Mouse (Mus musculus): ENCODE results near the gene Slc30a2. TPM values are rescaled to one million over a fixed set of nuclear protein-coding genes. Genes with fewer than 3 reads are reported as not detected.

Gene Slc30a2
- 0.02 and 0.03 TPM in 2 replicates for polyA plus RNA-seq (2012; rRNA removed)

DNA sequence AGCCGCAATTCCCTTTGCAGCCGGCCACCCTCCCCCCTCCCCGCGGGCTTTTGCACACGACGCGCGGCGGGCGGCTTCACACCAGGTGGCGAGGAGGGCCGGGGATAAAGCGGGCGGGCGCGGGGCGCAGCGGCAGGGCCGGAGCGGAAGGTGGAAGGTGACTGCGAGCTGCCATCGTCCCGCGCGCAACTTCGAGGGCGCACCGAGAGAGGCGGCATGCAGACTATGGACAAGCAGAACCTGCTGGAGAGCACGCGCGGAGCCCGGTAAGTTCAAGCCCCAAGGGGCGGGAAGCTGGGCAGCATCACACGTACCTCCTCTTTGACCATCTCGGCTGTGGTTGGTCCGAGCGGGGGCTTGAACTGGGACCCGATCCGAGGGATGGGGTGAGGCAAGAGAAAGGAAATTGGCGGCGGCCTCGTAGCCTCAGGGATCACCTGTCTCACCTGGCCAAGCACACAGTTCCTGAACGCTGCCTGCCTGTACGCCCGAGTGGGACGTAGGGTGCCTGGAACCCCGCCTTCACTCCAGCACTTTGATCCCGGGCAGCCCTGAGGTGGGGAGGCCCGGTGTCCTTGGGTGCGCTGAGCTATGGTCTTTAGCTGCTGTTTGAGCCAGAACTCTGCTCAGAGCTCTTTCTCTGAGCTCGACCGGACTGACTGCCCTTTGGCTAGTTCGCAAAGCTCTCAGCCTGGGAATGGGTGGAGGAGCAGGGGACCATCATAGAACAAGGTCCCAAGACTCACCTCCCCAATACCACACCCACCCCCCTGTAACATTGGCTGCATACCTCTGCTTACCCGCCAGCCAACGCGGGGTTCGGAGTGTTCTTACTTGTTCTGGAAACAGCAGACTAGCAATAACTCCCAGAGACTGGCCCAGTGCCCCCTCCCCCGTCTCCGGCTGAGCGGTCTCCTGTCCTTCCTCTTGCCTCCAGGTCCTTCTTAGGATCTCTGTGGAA, at the start of gene Slc30a2:
Gene Slc30a2 (plus strand): TSS at position 111 of the 961 bp plus-strand sequence.

DNA sequence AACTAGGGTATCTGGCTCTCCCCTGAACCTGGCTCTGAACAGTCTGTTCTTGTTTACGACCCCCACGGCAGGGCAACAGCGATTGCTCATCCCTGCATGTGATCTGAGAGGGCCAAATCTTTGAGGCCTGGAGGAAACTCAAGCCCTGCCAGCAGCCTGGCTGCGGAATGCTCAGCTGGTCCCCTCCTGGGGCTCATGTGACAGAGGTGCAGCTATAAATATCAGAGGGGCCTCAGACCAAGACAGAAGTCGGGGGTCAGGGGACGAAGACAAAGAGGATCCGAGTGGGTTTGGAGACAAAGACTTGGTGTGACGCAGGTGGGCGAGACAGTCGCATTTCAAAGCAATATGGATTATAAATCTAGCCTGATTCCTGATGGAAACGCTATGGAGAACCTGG, 28.1 kb upstream of the Slc30a2 start, which contains the start of gene Trim63:
Gene Trim63 (plus strand): TSS at position 245 of the 400 bp plus-strand sequence.

DNA sequence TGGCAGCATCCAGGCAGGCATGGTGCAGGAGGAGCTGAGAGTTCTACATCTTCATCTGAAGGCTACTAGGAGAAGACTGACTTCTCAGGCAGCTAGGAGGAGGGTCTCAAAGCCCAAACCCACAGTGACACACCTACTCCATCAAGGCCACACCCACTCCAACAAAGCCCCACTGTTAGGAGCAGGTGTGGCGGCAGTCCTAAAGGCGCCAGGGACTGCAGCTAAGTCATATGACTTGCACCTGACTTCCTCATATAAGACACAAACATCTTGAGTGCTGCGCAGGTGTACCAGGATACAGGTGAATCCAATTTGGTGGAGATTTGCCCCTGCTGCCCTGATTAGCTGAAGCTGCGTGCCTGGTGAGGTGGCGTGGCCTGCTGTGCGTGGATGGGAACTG, 40.8 kb downstream of the Slc30a2 start, which contains the start of gene Extl1:
Gene Extl1 (minus strand): TSS at position 101 of the 400 bp plus-strand sequence.

DNA sequence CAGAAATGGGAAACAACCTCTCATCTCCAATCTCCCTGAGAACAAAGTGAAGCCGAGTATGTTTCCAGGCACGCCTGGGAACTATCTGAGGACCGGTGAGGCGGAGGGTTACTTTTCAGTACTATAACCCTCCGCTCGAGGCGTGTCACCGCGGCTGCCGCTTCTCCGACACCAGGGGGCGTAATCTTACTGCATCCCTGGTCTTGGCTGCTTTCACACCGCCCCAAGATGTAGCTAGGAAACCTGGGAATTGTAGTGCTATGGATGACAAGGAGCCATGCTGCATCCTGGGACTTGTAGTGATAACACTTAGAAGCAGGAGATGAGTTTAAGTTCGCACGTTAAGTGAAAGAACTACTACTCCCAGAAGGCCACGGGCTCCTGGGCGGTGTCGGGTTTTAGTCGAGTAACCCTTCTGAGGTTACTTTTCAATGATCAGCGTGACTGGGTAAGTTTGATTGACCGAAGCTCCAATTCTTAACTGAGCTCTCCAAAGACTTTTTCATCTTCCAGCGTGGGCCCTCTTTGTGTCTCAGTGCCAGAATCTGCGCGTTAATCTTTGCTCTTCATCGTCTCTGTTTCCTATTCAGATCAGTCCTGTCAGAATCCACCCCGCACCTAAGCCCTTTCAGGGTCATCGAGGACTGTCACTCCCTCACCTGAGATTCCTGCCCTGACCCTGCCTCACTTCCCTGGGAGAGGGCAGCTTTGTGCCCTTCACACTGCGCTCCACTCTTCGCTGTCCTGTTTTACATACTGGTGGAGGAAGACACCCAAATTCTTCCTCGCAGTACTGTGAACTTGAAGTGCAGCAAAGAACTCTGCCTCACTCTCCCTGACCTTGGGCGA, 53.2 kb downstream of the Slc30a2 start, which contains the start of gene Pafah2:
Gene Pafah2 (plus strand): TSS at position 344 of the 849 bp plus-strand sequence.

Other genes starting within 250 kb of the Slc30a2 start
- gene Cd52, start 248.1 kb upstream of the Slc30a2 start, polyA plus RNA-seq (2012; rRNA removed) = 14.2 and 19.7 TPM in 2 replicates
- gene Ubxn11, start 240.6 kb upstream of the Slc30a2 start, polyA plus RNA-seq (2012; rRNA removed) = 1.2 and 1.5 TPM in 2 replicates
- 61.5 and 81.2 TPM in 2 replicates for gene Sh3bgrl3, start 214.4 kb upstream of the Slc30a2 start, polyA plus RNA-seq (2012; rRNA removed)
- 14.3 and 19.2 TPM in 2 replicates for gene Cep85, start 156.1 kb upstream of the Slc30a2 start, polyA plus RNA-seq (2012; rRNA removed)
- gene Gm7534, start 140.2 kb upstream of the Slc30a2 start, polyA plus RNA-seq (2012; rRNA removed) = not detected in 2 replicates
- not detected in 2 replicates for gene Catsper4, start 115.8 kb upstream of the Slc30a2 start, polyA plus RNA-seq (2012; rRNA removed)
- 0.03 and 0.08 TPM in 2 replicates for gene Cnksr1, start 104.8 kb upstream of the Slc30a2 start, polyA plus RNA-seq (2012; rRNA removed)
- gene E130218I03Rik, start 99.5 kb upstream of the Slc30a2 start, polyA plus RNA-seq (2012; rRNA removed) = not detected in 2 replicates
- gene Zfp593, start 97.6 kb upstream of the Slc30a2 start, polyA plus RNA-seq (2012; rRNA removed) = 6.0 and 6.2 TPM in 2 replicates
- not detected in 2 replicates for gene Gm30191, start 96.2 kb upstream of the Slc30a2 start, polyA plus RNA-seq (2012; rRNA removed)
- 0.72 and 0.92 TPM in 2 replicates for gene Grrp1, start 89.1 kb upstream of the Slc30a2 start, polyA plus RNA-seq (2012; rRNA removed)
- 5.1 and 5.3 TPM in 2 replicates for gene Pdik1l, start 55.3 kb upstream of the Slc30a2 start, polyA plus RNA-seq (2012; rRNA removed)
- gene Trim63, start 28.1 kb upstream of the Slc30a2 start, polyA plus RNA-seq (2012; rRNA removed) = 0.06 and 0.16 TPM in 2 replicates
- gene Extl1, start 40.7 kb downstream of the Slc30a2 start, polyA plus RNA-seq (2012; rRNA removed) = 0.10 TPM in 2 replicates
- gene Pafah2, start 53.1 kb downstream of the Slc30a2 start, polyA plus RNA-seq (2012; rRNA removed) = 3.4 and 4.6 TPM in 2 replicates
- gene Stmn1, start 125.1 kb downstream of the Slc30a2 start, polyA plus RNA-seq (2012; rRNA removed) = 92.8 and 131 TPM in 2 replicates
- 3.0 and 4.1 TPM in 2 replicates for gene Paqr7, start 153.5 kb downstream of the Slc30a2 start, polyA plus RNA-seq (2012; rRNA removed)
- gene Aunip, start 167.8 kb downstream of the Slc30a2 start, polyA plus RNA-seq (2012; rRNA removed) = 21.6 and 26.4 TPM in 2 replicates
- gene Mtfr1l, start 192.2 kb downstream of the Slc30a2 start, polyA plus RNA-seq (2012; rRNA removed) = 25.3 and 29.4 TPM in 2 replicates
- gene Selenon, start 209.0 kb downstream of the Slc30a2 start, polyA plus RNA-seq (2012; rRNA removed) = 3.4 and 4.1 TPM in 2 replicates

Measured in liver, embryonic 14 days (tissue).